In the genomic region with DNA sequence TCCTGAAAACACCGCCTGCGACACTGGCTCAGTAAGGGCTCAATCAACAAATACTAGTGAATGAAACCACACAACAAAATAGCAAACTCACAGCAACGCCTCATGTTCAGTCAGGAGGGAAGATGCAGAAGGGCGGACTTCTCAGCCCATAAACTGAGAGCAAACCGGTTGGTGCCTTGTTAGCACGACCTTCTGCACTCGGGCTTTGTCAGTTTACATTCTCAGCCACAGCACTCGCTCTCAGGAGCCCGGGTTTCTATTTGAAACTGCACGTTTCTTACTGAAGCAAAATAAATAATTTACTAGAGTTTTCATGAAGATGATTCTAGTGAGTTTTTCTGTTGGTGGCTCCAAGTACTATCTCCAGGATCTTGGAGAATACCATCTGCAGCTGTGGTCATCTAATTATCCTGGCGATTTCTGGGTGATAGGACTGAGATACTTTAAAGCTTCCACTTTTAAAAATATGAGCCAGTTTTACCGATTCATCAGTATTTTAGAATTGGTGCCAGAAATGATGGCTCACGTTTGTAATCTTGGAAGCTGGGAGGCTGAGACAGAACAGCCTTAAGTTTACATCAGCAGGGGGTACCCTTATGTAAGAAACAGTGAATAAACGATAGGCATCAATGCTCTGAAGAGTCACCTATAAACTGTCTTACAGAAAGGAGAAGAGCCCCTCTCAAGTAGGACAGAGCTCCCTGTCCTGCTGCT, we compare ENCODE assay signal across 19 mouse cellular contexts. TPM values are rescaled to one million over a fixed set of nuclear protein-coding genes. Genes with fewer than 3 reads are reported as not detected.
A peak's percentile ranks its signal among the peaks of the same experiment; 100 is the strongest.
DNase-seq lines count a peak whose midpoint lies in the region; ATAC-seq and TF ChIP-seq lines count a peak whose summit lies in the region.
"Had no signal": no experiment of that assay in that cellular context is flagged by ENCODE, and none has a peak within 500 bp of the region (broad histone marks: within the 10 kb centered on the region; RNA-seq: fewer than 3 reads in every experiment).

No protein-coding gene starts in this region.

- no peak overlapping the region for H3K4me3 ChIP-seq in hindbrain, embryonic 10.5 days
- H3K4me3 ChIP-seq in hindbrain, embryonic 14.5 days (replicated peaks; ENCODE audit: low read length), result no peak overlapping the region
- no peak overlapping the region for H3K4me3 ChIP-seq in liver, embryonic 12.5 days
- H3K4me3 ChIP-seq in liver, embryonic 11.5 days (ENCODE audit: low read depth, low read length), result no peak overlapping the region
- H3K4me3 ChIP-seq in embryonic facial prominence, embryonic 10.5 days, result no peak overlapping the region
- no peak overlapping the region for H3K4me3 ChIP-seq in liver, postnatal 0 days (ENCODE audit: low read depth, low read length)
- H3K4me3 ChIP-seq: heart, adult 2 months; limb, embryonic 13.5 days; midbrain, embryonic 15.5 days; myocyte had no signal

- no peaks in the 10 kb centered on the region for H3K36me3 ChIP-seq in hindbrain, embryonic 10.5 days
- H3K36me3 ChIP-seq in hindbrain, embryonic 14.5 days (replicated peaks; ENCODE audit: control insufficient read depth, insufficient read depth), result no peaks in the 10 kb centered on the region
- H3K36me3 ChIP-seq in liver, embryonic 12.5 days, result no peaks in the 10 kb centered on the region
- H3K36me3 ChIP-seq in liver, embryonic 11.5 days (ENCODE audit: control insufficient read depth, insufficient read depth, low read length), result no peaks in the 10 kb centered on the region
- peaks cover 6% of the 10 kb centered on the region; the same call in 1 of the 2 replicates for H3K36me3 ChIP-seq in embryonic facial prominence, embryonic 10.5 days (replicated peaks)
- H3K36me3 ChIP-seq in liver, postnatal 0 days (replicated peaks; ENCODE audit: insufficient read depth, low read length), result no peaks in the 10 kb centered on the region
- H3K36me3 ChIP-seq: midbrain, embryonic 15.5 days had no signal

- H3K27me3 ChIP-seq in hindbrain, embryonic 10.5 days (ENCODE audit: insufficient read depth, poor library complexity, severe bottlenecking), result no peaks in the 10 kb centered on the region
- no peaks in the 10 kb centered on the region for H3K27me3 ChIP-seq in hindbrain, embryonic 14.5 days (ENCODE audit: control insufficient read depth, insufficient read depth, low read length)
- no peaks in the 10 kb centered on the region for H3K27me3 ChIP-seq in liver, embryonic 12.5 days (replicated peaks)
- no peaks in the 10 kb centered on the region for H3K27me3 ChIP-seq in liver, embryonic 11.5 days (replicated peaks; ENCODE audit: control insufficient read depth, insufficient read depth, low read length)
- no peaks in the 10 kb centered on the region for H3K27me3 ChIP-seq in embryonic facial prominence, embryonic 10.5 days (replicated peaks; ENCODE audit: low read depth, poor library complexity, severe bottlenecking)
- no peaks in the 10 kb centered on the region for H3K27me3 ChIP-seq in liver, postnatal 0 days (ENCODE audit: insufficient read depth, low read length)
- H3K27me3 ChIP-seq: limb, embryonic 13.5 days; midbrain, embryonic 15.5 days; Patski had no signal

- H3K4me1 ChIP-seq in hindbrain, embryonic 10.5 days (replicated peaks), result peaks cover 81% of the 10 kb centered on the region
- H3K4me1 ChIP-seq in hindbrain, embryonic 14.5 days (replicated peaks; ENCODE audit: control insufficient read depth, insufficient read depth, low read length), result peaks cover 65% of the 10 kb centered on the region
- H3K4me1 ChIP-seq in liver, embryonic 12.5 days, result peaks cover 77% of the 10 kb centered on the region
- peaks cover 43% of the 10 kb centered on the region for H3K4me1 ChIP-seq in liver, embryonic 11.5 days (replicated peaks; ENCODE audit: control insufficient read depth, insufficient read depth, low read length)
- peaks cover 71% of the 10 kb centered on the region for H3K4me1 ChIP-seq in embryonic facial prominence, embryonic 10.5 days
- H3K4me1 ChIP-seq in liver, postnatal 0 days (ENCODE audit: insufficient read depth), result peaks cover 57% of the 10 kb centered on the region

- no peak for ATAC-seq in hindbrain, embryonic 14.5 days (ENCODE audit: low FRiP score)
- no peak for ATAC-seq in liver, embryonic 12.5 days
- ATAC-seq in liver, embryonic 11.5 days (replicated peaks; ENCODE audit: low FRiP score), result no peak
- no peak for ATAC-seq in liver, postnatal 0 days
- ATAC-seq: forebrain, embryonic 16.5 days; midbrain, embryonic 15.5 days had no signal

- H3K27ac ChIP-seq in hindbrain, embryonic 10.5 days, result 0 out of 2 replicates have a peak overlapping the region, but pooled peaks have one; percentile 1
- H3K27ac ChIP-seq in hindbrain, embryonic 14.5 days, result no peak overlapping the region
- H3K27ac ChIP-seq in liver, embryonic 12.5 days, result peak overlapping the region; percentile 26; the same call in 1 of the 2 replicates
- H3K27ac ChIP-seq in liver, embryonic 11.5 days (ENCODE audit: low read depth, low read length), result no peak overlapping the region
- 0 out of 2 replicates have a peak overlapping the region, but pooled peaks have one; percentile 5 for H3K27ac ChIP-seq in embryonic facial prominence, embryonic 10.5 days (replicated peaks)
- 0 out of 2 replicates have a peak overlapping the region, but pooled peaks have one; percentile 40 for H3K27ac ChIP-seq in liver, postnatal 0 days (ENCODE audit: low read depth)
- H3K27ac ChIP-seq: heart, adult 2 months; limb, embryonic 13.5 days; midbrain, embryonic 15.5 days had no signal

- no peak for TF ChIP-seq EP300 in liver, postnatal 0 days (IDR thresholded peaks at IDR 0.05; ENCODE audit: low read depth)

- no peak for DNase-seq in hindbrain, embryonic 10.5 days (ENCODE audit: low spot score)
- no peak for DNase-seq in hindbrain, embryonic 14.5 days (ENCODE audit: low spot score)
- no peak for DNase-seq in liver, embryonic 11.5 days (ENCODE audit: low spot score)
- DNase-seq in embryonic facial prominence, embryonic 10.5 days (ENCODE audit: low spot score), result no peak
- DNase-seq in liver, postnatal 0 days, result no peak
- no peak for DNase-seq in spleen, postnatal 10 days (ENCODE audit: low spot score in 2 of 2)
- DNase-seq: adrenal gland, adult 8-10 months; cerebellum, postnatal 14 days; gastrocnemius, postnatal 10 days; heart, adult 2 months; lung, postnatal 10 days; right cerebral cortex, postnatal 25 days; thymus, adult 2 months had no signal

- 67% methylated on average over 14 of the region's 14 CpGs for WGBS in hindbrain, embryonic 10.5 days
- 61% methylated on average over 14 of the region's 14 CpGs for WGBS in hindbrain, embryonic 14.5 days
- 67% methylated on average over 14 of the region's 14 CpGs for WGBS in liver, embryonic 12.5 days (ENCODE audit: insufficient replicate concordance)
- WGBS in liver, embryonic 11.5 days, result 66% methylated on average over 14 of the region's 14 CpGs
- 71% methylated on average over 14 of the region's 14 CpGs for WGBS in embryonic facial prominence, embryonic 10.5 days
- WGBS in liver, postnatal 0 days (ENCODE audit: insufficient replicate concordance), result 58% methylated on average over 14 of the region's 14 CpGs

- H3K9me3 ChIP-seq in hindbrain, embryonic 10.5 days, result no peaks in the 10 kb centered on the region
- H3K9me3 ChIP-seq in hindbrain, embryonic 14.5 days (ENCODE audit: control insufficient read depth, low read length), result no peaks in the 10 kb centered on the region
- H3K9me3 ChIP-seq in liver, embryonic 12.5 days (replicated peaks), result no peaks in the 10 kb centered on the region
- H3K9me3 ChIP-seq in liver, embryonic 11.5 days (ENCODE audit: control insufficient read depth, low read length), result no peaks in the 10 kb centered on the region
- no peaks in the 10 kb centered on the region for H3K9me3 ChIP-seq in embryonic facial prominence, embryonic 10.5 days
- H3K9me3 ChIP-seq in liver, postnatal 0 days (ENCODE audit: low read length), result no peaks in the 10 kb centered on the region
- H3K9me3 ChIP-seq: limb, embryonic 13.5 days; midbrain, embryonic 15.5 days had no signal

- H3K9ac ChIP-seq in hindbrain, embryonic 14.5 days, result no peak overlapping the region
- H3K9ac ChIP-seq in liver, embryonic 12.5 days, result no peak overlapping the region
- H3K9ac ChIP-seq in liver, embryonic 11.5 days (ENCODE audit: low read depth, low read length), result no peak overlapping the region
- H3K9ac ChIP-seq in liver, postnatal 0 days (replicated peaks), result no peak overlapping the region
- H3K9ac ChIP-seq: limb, embryonic 13.5 days; midbrain, embryonic 15.5 days had no signal

- no peak overlapping the region for H3K4me2 ChIP-seq in hindbrain, embryonic 14.5 days (replicated peaks)
- H3K4me2 ChIP-seq in liver, embryonic 12.5 days, result no peak overlapping the region
- H3K4me2 ChIP-seq in liver, embryonic 11.5 days, result no peak overlapping the region
- H3K4me2 ChIP-seq in liver, postnatal 0 days (ENCODE audit: low read depth, low read length), result 0 out of 2 replicates have a peak overlapping the region, but pooled peaks have one; percentile 2
- H3K4me2 ChIP-seq: limb, embryonic 13.5 days; midbrain, embryonic 15.5 days had no signal

- TF ChIP-seq CTCF in liver, postnatal 0 days (IDR thresholded peaks at IDR 0.05; ENCODE audit: low read depth), result no peak

RNA-seq across cellular contexts. Expression of gene Nsun2, which starts 9.9 kb away (rescaled TPM):
- 98.7 and 141 TPM in 2 replicates for polyA plus RNA-seq in hindbrain, embryonic 10.5 days (2016; fragmentation: Nextera tagmentation; extraction: Ambion mirVana)
- 73.3 and 86.6 TPM in 2 replicates for polyA plus RNA-seq in hindbrain, embryonic 14.5 days (2014; fragmentation: Nextera tagmentation; extraction: Ambion mirVana)
- 184 and 189 TPM in 2 replicates for polyA plus RNA-seq in liver, embryonic 12.5 days (2016; fragmentation: Nextera tagmentation; extraction: Ambion mirVana)
- 278 and 320 TPM in 2 replicates for polyA plus RNA-seq in liver, embryonic 11.5 days (2014; fragmentation: Nextera tagmentation; extraction: Ambion mirVana)
- 166 and 173 TPM in 2 replicates for polyA plus RNA-seq in embryonic facial prominence, embryonic 10.5 days (2016; fragmentation: Nextera tagmentation; extraction: Ambion mirVana)
- polyA plus RNA-seq in liver, postnatal 0 days (2015; fragmentation: Nextera tagmentation; extraction: Ambion mirVana), result 46.0 and 47.5 TPM in 2 replicates

RNA-seq across cellular contexts. Expression of gene Tent4a, which starts 10.8 kb away (rescaled TPM):
- 4.8 TPM in 2 replicates for polyA plus RNA-seq in hindbrain, embryonic 10.5 days (2016; fragmentation: Nextera tagmentation; extraction: Ambion mirVana)
- 8.9 and 9.3 TPM in 2 replicates for polyA plus RNA-seq in hindbrain, embryonic 14.5 days (2014; fragmentation: Nextera tagmentation; extraction: Ambion mirVana)
- polyA plus RNA-seq in liver, embryonic 12.5 days (2016; fragmentation: Nextera tagmentation; extraction: Ambion mirVana), result 2.9 and 3.0 TPM in 2 replicates
- 5.3 and 6.2 TPM in 2 replicates for polyA plus RNA-seq in liver, embryonic 11.5 days (2014; fragmentation: Nextera tagmentation; extraction: Ambion mirVana)
- 5.0 TPM in 2 replicates for polyA plus RNA-seq in embryonic facial prominence, embryonic 10.5 days (2016; fragmentation: Nextera tagmentation; extraction: Ambion mirVana)
- 1.9 and 2.4 TPM in 2 replicates for polyA plus RNA-seq in liver, postnatal 0 days (2015; fragmentation: Nextera tagmentation; extraction: Ambion mirVana)

Comparison
In these comparisons a context has a peak if more than half of its experiments do, and no peak if none do; other contexts are left out.
1. H3K27ac ChIP-seq: peak in hindbrain, embryonic 10.5 days (single experiment), liver, embryonic 12.5 days (single experiment), embryonic facial prominence, embryonic 10.5 days (single experiment) and liver, postnatal 0 days (single experiment); none in hindbrain, embryonic 14.5 days (single experiment) and liver, embryonic 11.5 days (single experiment).